Mouse (Mus musculus): ENCODE results near the gene Rfc5.

Gene Rfc5

DNA sequence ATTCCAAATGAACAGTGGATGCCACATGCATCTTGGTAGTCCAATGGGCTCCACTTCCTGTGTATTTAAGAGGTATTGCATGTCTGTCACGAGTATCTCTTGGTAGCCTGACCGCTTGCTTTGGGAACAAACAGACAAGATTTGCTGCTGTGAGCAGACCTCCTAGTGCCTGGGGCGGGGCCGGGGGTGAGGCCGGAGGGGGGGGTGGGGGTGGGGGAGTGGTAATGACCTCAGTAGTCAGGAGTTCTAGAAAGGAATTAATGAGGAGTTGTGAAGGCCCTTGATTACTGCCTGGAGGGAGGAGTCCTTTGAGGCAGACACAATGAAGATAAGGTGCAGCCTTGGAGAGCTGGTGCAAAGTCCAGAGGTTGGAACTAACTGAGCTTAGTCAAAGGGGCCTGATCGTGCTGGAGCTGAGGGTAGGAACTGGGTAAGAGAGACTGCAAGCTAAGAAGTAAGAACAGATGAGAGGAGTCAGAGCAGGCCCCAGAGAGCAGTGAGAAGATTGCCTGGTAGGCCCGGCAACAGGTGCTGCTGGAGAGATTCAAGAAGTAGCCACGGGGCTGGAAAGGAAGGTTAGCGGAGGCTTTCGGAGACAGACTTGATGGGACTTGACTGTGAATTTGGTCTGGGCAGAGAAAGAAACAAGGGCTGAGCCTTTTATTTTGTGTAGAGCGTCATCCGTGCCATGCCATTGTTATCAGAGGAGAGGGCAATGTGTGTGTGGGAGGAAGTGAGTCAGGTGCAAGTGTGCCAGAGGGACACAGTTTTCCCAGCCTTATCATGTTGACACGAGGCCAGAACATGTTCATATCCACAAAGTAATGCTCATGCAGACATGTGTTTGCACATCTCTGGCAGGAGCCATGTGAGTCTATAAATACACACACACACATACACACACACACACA, 28.0 kb downstream of the Rfc5 start:
- ChIA-PET POLR2A (interaction anchor here (0.6 to 14.4 kb wide), 51 partner anchors 8 to 940 kb away, joined by 3 to 531 read pairs (median 5); partner anchors contain the start of genes Ksr2 (in 2 of the 4), Pebp1 (in 2 of the 4), Rfc5 (in 2 of the 4) and Taok3 (in 1 of the 4)), CTCF (interaction anchor here (0.5 to 8.3 kb wide), 9 partner anchors 14 to 1394 kb away, joined by 3 to 88 read pairs (median 4); partner anchors contain the start of genes Taok3 (in 1 of the 4) and Vsig10 (in 1 of the 4))

DNA sequence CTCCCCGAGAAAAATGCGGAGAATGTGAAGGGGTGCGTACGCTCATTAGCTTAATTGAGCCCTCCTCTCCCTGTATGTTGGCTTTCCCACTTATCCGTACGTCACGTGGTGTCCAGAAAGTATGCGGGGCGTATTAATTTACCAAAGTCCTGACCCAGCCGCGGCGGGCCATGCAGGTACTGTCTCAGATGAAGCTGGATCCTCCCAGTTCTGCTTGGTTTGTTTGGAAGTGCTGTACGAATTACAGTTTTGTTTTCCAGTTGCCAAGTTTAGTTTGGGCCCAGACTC, 28.7 kb downstream of the Rfc5 start:
- CTCF ChIA-PET: interaction anchor here (0.5 to 8.3 kb wide), 13 partner anchors 12 to 1393 kb away, joined by 3 to 88 read pairs (median 5); no protein-coding TSS in a partner anchor
- POLR2A ChIA-PET: interaction anchor here (0.6 to 14.4 kb wide), 52 partner anchors 8 to 939 kb away, joined by 3 to 531 read pairs (median 8); partner anchors contain the start of genes Ksr2 (in 2 of the 4), Pebp1 (in 2 of the 4), Rfc5 (in 2 of the 4) and Taok3 (in 1 of the 4)

DNA sequence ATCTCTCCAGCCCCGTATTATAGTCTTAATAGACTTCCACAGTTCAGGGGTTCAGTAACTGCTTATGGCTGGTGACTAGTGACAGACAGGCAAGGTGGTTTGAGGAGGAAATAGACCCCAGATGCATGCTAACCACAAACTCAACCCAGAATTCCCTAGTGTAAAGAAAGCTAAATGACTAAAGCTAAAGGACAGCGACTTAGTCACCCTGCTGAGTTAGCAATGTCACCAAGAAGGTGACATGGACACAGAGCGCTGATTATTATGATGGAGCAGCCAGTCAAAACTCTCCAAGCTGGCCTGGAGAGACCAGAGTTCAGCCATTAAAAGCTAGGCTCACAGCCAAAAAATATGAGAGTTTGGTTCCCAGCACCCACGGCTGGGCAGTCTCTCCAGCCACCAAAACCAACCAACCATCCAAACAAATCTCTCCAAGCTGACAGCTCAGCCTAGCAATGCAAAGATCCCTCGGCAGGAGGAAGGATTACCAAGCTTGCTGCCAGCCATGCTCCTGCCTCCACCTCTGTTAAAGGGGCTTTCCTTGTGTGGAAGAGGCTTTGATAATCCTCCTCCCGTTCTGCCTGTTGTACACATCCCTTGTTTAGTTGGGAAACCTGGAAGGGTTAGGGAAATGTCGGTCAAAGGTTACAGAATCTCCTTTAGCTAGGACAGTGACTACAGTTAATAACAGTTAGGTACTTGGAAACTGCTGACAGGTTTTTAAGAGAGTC, 29.2 kb downstream of the Rfc5 start:
- ChIA-PET POLR2A (interaction anchor here (0.6 to 14.4 kb wide), 57 partner anchors 8 to 939 kb away, joined by 3 to 531 read pairs (median 6); partner anchors contain the start of genes Ksr2 (in 2 of the 4), Pebp1 (in 2 of the 4), Rfc5 (in 2 of the 4) and Taok3 (in 1 of the 4)), CTCF (interaction anchor here in 3 of 4 experiments (0.5 to 8.3 kb wide), 20 partner anchors 11 to 174 kb away, joined by 3 to 88 read pairs (median 4); no protein-coding TSS in a partner anchor)

DNA sequence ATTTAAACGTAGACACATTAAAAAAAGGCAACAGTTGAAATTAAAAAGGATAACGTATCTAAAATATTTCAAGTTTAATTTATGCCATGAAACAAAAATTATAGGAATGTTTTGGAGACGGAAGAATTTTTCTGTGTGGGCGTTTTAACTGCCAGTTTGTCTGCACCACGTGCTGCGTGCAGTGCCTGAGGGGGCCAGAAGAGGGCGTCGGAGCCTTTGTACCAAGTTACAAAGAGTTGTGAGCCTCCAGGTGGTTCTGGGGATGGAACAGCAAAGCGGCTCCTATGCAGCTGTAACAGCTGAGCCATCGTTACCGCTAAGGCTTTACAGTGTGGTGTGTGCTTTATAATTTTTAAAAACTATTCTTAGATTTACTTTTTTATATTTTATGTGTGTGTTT, 30.1 kb downstream of the Rfc5 start:
- POLR2A ChIA-PET: interaction anchor here (0.5 to 14.4 kb wide), 43 partner anchors 9 to 938 kb away, joined by 3 to 531 read pairs (median 20); partner anchors contain the start of genes Ksr2 (in 2 of the 4), Vsig10 (in 2 of the 4) and Rfc5 (in 1 of the 4)
- CTCF ChIA-PET: interaction anchor here (0.5 to 8.3 kb wide), 24 partner anchors 8 to 1039 kb away, joined by 3 to 88 read pairs (median 4); partner anchors contain the start of gene Rfc5 (in 1 of the 4)

DNA sequence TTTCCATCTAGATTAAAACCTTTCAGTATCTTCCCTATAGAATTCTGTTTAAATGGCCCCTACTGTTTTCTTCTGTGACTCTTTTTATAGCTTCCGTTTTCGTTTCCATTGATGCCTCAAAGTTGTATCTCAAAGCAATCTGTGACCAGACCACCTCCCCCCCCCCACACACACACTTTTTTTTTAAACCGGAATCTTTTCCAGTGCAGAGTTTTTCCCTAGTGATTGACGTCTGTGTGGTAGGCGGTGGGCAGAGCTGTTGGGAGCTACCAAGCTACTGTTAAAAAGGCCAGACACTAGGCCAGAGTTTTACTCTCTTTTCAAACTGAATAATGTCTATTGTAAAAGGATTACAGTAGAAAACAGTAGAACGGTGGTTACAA, 30.6 kb downstream of the Rfc5 start:
- ChIA-PET CTCF (interaction anchor here (0.5 to 8.3 kb wide), 29 partner anchors 9 to 1104 kb away, joined by 3 to 88 read pairs (median 4); partner anchors contain the start of gene Rfc5 (in 1 of the 4)), POLR2A (interaction anchor here (0.5 to 14.4 kb wide), 60 partner anchors 10 to 1077 kb away, joined by 3 to 531 read pairs (median 10); partner anchors contain the start of genes Ksr2 (in 2 of the 4), Vsig10 (in 2 of the 4), Pebp1 (in 1 of the 4) and Rfc5 (in 1 of the 4))

DNA sequence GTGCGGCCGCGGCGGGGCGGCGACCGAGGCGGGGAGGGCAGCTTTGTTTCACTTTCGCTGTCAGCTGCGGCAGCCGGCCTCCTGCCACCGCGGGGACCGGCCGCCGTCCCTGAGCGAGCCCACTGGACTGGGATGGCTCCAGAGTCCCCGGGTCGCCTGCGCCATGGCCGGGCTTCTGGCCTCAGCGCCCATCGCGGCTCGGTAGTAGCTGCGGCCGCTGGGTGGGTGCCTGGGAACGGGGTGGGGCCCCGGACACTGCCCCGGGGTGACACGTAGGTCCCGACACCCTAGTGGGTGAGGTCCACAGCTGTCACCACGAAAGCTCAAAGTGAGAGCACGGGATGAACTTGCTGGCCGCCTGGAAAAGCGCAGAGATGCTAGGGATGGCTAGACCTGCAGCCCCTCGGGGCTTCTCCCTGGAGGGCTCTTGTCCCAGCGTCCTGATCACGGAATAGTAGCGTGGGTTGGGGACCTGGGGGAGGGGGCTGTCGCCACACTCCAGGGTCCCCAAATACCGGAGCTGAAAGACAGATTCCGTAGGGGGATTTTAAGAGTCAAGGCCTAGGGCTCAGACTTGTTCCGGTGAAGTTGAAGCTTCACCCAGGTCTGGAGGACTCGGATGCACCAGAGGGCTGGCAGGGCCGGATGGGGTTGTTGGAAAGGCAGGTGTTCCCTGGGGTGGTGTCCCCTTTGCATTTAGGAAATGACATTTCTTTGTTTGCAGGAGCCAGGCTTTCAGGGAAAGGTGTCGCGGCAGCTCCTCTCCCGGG, 31.2 kb downstream of the Rfc5 start:
- ChIA-PET CTCF (interaction anchor here (0.5 to 8.3 kb wide), 30 partner anchors 9 to 1105 kb away, joined by 3 to 88 read pairs (median 5); partner anchors contain the start of gene Rfc5 (in 1 of the 4)), POLR2A (interaction anchor here (0.6 to 14.4 kb wide), 71 partner anchors 10 to 1175 kb away, joined by 3 to 531 read pairs (median 7); partner anchors contain the start of genes Ksr2 (in 3 of the 4), Vsig10 (in 2 of the 4), Pebp1 (in 1 of the 4) and Taok3 (in 1 of the 4))

DNA sequence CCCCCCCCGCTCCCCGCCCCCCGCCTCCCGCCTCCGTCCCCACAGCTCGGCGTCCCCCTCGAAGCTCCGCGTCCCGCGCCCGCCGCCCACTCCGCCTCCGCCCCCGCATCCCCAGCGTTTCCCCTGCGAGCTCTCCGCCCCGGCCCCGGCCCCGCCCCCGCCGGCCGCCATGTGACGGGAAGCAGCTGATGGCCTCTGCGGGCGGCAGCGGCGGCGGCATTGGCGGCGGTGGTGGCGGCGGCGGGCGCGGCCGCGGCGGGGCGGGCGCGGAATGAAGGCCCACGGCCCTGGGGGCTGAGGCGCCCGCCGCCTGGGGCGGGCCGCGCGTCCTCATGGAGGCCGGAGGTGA, 31.7 kb downstream of the Rfc5 start, which contains the start of gene Wsb2:
Gene Wsb2, plus strand, starts transcription at position 176 of the 349 bp plus-strand sequence.
- CTCF ChIA-PET: interaction anchor here (0.6 to 8.3 kb wide), 15 partner anchors 9 to 260 kb away, joined by 3 to 88 read pairs (median 7); no protein-coding TSS in a partner anchor
- POLR2A ChIA-PET: interaction anchor here (0.6 to 14.4 kb wide), 55 partner anchors 9 to 1175 kb away, joined by 3 to 531 read pairs (median 9); partner anchors contain the start of genes Ksr2 (in 3 of the 4), Vsig10 (in 2 of the 4) and Taok3 (in 1 of the 4)

DNA sequence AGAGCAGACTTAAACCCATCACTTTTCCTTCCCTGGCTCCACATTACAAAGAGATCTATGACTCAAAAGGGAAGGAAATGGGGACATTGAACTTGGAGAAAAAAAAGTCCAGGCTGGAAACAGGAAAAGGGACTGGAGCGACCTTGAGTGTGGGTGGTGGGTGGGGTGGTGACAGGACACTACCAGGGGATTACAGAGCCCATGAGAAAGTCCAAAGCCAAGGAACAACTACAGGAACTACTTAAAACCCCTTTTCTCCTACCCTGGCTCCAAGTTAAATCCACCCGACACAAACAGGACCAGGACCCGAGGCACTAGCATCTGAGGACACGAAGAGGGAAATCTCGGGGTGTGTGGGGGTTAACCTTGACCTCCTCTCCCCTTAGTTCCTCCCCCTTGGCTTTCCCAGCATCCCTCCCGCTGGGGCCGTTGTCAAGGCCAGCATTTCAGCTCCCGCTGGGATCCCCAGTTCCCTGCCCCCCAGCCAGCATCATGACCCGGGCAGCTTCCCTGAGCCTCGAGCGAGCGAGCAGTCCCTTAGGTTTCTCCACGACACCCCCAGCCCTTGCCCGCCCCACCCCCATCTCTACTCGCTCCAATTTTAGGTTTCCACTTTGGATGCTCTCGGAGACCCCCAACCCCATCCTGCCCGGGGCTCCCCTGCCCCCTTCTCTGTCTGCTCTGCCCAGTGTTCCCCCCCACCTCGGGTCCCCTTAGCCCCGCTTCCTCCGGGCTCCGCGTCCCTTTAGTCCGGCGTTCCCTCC, 32.3 kb downstream of the Rfc5 start:
- CTCF ChIA-PET: interaction anchor here (0.5 to 8.3 kb wide), 10 partner anchors 8 to 259 kb away, joined by 3 to 88 read pairs (median 7); no protein-coding TSS in a partner anchor
- POLR2A ChIA-PET: interaction anchor here (0.5 to 14.4 kb wide), 56 partner anchors 9 to 1176 kb away, joined by 3 to 531 read pairs (median 8); partner anchors contain the start of genes Ksr2 (in 3 of the 4), Vsig10 (in 2 of the 4), Pebp1 (in 1 of the 4) and Taok3 (in 1 of the 4)

DNA sequence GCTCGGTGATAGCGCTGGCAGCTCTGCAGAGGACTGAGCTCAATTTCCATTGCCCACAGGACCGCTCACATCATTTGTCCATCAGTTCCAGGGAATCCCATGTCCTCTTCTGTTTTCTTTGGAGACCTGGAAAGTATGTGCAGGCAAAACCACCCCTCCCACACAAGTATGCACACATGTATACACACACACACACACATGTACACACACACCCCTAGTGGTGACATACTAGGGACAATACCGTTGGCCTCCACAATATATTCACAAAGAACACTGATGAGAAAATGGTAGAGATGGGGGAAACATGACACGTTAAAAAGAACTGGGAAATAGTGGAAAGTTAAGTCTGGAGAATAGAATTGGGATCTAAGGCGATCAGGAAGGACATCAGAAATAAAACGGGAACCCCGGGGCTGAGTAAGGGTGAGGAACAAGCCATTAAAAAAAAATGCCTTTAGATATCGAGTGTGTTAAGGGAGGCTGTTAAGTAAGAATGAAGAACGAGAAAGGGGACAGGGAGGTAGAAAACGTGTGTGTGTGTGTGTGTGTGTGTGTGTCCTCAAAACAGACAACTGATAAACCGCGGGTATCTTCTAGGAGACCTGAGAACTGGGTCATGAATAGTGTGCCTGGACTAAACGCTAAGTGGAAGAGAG, 33.1 kb downstream of the Rfc5 start:
- ChIA-PET POLR2A (interaction anchor here in 3 of 4 experiments (0.5 to 14.4 kb wide), 33 partner anchors 8 to 933 kb away, joined by 3 to 531 read pairs (median 20); partner anchors contain the start of genes Vsig10 (in 2 of the 3), Hspb8 (in 1 of the 3), Ksr2 (in 1 of the 3) and Pebp1 (in 1 of the 3)), CTCF (interaction anchor here (0.6 to 8.3 kb wide), 7 partner anchors 41 to 725 kb away, joined by 3 to 88 read pairs (median 4); no protein-coding TSS in a partner anchor)

DNA sequence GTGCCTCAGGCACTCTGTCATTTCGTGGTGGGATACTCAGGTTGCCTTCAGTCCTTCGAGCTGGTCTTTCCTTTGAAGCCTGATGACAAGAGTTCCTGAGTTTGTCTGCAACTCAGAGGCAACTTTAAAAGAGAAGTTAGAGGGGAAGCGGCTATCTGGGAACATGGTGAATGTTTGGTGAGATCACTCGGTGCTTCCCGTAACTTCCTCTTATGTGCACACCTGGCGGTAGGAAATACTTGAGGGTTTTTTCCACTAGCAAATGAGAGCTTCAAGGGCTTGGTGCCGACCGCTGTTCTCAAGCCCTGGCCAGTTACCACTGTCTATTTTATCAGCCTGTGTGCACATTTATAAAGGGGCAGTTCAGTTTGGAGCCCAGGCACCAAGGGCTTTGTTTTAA, 34.7 kb downstream of the Rfc5 start:
- CTCF ChIA-PET: interaction anchor here in 2 of 4 experiments (0.8 to 8.3 kb wide), 2 partner anchors 47 to 48 kb away, joined by 3 to 88 read pairs; no protein-coding TSS in a partner anchor
- POLR2A ChIA-PET: interaction anchor here (0.6 to 14.4 kb wide), 17 partner anchors 9 to 1431 kb away, joined by 3 to 531 read pairs (median 6); partner anchors contain the start of gene Vsig10 (in 2 of the 4)

DNA sequence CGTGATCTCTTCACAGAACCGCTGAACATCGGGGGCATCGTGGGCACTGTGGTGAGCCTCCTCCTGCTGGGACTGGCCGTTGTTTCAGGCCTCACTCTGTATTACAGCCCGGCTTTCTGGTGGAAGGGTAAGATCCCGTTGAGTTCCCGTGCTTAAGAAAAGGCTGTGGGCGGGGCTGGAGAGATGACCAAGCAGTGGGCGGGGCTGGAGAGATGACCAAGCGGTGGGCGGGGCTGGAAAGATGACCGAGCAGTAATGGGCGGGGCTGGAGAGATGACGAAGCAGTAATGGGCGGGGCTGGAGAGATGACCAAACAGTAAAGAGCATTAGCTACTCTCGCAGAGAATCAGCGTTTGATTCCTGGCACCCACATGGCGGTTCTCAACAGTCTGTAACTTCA, 40.6 kb downstream of the Rfc5 start:
- ChIA-PET POLR2A (interaction anchor here (0.6 to 9.7 kb wide), 86 partner anchors 9 to 1788 kb away, joined by 3 to 531 read pairs (median 4); partner anchors contain the start of genes Vsig10 (in 3 of the 4), Wsb2 (in 3 of the 4), Rfc5 (in 2 of the 4) and Taok3 (in 2 of the 4)), CTCF (interaction anchor here in 3 of 4 experiments (0.5 to 2.9 kb wide), 16 partner anchors 10 to 798 kb away, joined by 3 to 16 read pairs (median 4); partner anchors contain the start of gene Wsb2 (in 1 of the 3))

DNA sequence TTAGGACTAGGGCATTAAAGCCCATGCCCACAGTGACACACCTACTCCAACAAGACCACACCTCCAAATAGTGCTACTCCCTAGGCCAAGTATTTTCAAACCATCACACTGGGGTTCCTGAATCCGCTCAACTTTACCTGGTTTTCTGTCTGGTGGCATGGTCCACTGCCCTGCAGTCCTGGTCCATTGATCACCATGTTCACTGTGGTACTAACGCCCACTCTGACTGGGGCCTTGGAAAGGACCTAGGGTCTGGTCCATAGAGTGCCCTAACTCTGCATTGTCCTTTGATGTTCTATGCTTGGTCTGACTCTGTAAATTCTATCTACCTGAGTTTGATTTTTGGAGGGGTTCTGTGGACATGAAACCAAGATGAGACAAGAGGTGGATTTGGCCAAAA, 41.0 kb downstream of the Rfc5 start:
- ChIA-PET POLR2A (interaction anchor here in 3 of 4 experiments (0.6 to 9.7 kb wide), 96 partner anchors 9 to 1097 kb away, joined by 3 to 531 read pairs (median 5); partner anchors contain the start of genes Wsb2 (in 3 of the 3), Rfc5 (in 2 of the 3), Taok3 (in 2 of the 3) and Vsig10 (in 2 of the 3)), CTCF (interaction anchor here in 3 of 4 experiments (0.9 to 2.9 kb wide), 12 partner anchors 10 to 57 kb away, joined by 3 to 16 read pairs (median 7); partner anchors contain the start of gene Wsb2 (in 1 of the 3))

DNA sequence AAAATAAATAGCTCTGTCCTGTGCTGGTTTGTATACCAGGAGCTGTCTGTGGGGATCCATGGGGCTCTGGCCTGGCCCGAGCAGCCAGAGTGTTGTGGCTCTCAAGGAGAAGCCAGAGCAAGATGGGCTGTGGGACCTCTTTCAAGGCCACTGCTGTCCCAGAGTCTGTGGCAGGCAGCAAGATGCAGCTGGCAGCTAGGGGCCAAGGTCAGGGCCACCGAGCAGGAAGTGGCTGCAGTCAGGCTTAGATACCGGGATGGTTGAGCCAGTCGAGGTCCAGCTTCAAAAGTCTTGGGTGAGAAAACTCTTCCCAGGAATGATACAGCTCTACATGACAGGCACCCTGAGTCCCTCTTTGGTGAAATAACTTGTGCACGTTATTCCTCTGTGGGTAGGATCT, 41.8 kb downstream of the Rfc5 start:
- CTCF ChIA-PET: interaction anchor here in 3 of 4 experiments (0.6 to 2.9 kb wide), 9 partner anchors 11 to 130 kb away, joined by 3 to 12 read pairs (median 7); no protein-coding TSS in a partner anchor

DNA sequence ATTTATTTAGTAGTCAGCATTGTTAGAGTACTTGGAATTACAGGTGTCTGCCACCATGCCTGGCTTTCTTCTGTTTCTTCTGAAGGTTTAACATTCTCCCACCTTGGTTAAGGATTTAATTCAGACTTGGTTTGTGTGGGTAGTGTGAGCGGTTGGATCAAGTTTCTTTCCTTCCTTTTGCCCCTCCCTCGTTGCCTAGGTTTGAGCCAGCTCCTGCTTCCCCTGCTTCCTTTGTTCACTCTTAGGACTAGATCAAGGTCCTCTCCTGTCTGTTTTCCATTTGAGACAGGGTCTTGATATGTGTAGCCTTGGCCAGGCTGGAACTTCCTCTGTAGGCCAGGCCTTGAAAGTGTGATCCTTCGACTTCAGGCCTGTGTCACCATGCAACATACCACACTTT, 42.6 kb downstream of the Rfc5 start:
- POLR2A ChIA-PET: interaction anchor here in 3 of 4 experiments (0.5 to 9.7 kb wide), 42 partner anchors 10 to 556 kb away, joined by 3 to 531 read pairs (median 4); partner anchors contain the start of genes Wsb2 (in 3 of the 3), Pebp1 (in 1 of the 3) and Vsig10 (in 1 of the 3)

More for the DNA sequence above, 41.8 kb downstream of the Rfc5 start:
- POLR2A ChIA-PET: interaction anchor here (0.5 to 9.7 kb wide), 75 partner anchors 9 to 1007 kb away, joined by 3 to 531 read pairs (median 5); partner anchors contain the start of genes Wsb2 (in 4 of the 4), Pebp1 (in 1 of the 4), Rfc5 (in 1 of the 4) and Suds3 (in 1 of the 4)

More for the DNA sequence above, 42.6 kb downstream of the Rfc5 start:
- CTCF ChIA-PET: interaction anchor here in 3 of 4 experiments (0.5 to 2.9 kb wide), 9 partner anchors 12 to 281 kb away, joined by 3 to 12 read pairs (median 5); no protein-coding TSS in a partner anchor
